Mouse (Mus musculus): Measurements from ENCODE around the gene Prph.
"Not testable (repeated sequence)": the region's sequence is repeated elsewhere in the genome, so short reads cannot be mapped to it uniquely, and the experiment has no call there.

The Prph gene

GRCm38 (mm10) chr15:99076011-99076410, 21.0 kb downstream of the Prph start:
- DNase-seq (ENCODE audit: low spot score), result not testable (repeated sequence)

DNA sequence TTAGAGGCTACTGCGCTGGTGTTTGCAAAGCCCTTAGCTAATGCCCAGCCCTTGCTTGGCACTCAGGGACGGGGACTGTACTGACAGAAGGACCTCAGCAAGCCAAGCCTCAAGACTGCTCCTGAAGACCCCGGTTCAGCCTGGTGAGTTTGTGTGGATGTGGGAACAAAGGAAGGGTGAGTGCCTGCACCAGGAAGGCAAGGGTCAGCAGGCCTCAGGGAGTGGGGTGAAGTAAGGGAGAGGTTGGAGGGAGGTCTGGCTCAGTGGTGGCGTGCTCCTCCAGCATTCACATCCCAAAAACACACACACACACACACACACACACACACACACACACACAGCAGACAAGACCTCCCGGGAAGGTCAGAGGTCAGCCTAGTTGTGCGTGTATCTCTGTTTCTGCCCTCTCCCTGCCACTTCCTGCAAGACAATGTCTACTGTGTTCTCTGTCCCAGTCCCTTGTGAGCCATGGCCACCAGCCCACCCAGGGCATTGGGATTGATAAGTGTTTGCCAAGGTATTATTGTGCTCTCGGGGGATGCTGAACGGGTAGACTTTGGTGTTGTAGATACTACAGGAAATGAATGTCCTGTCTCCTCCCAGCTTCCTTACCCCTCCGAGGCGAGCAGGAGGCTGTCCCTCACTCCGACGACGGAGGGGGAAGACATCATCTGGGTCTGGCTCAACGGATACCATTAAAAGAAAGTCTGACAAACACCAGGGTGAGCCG, 23.4 kb downstream of the Prph start:
- DNase-seq (ENCODE audit: low spot score), result no peak

GRCm38 (mm10) chr15:99079804-99080203, 24.8 kb downstream of the Prph start:
- DNase-seq (ENCODE audit: low spot score), result no peak

GRCm38 (mm10) chr15:99082322-99082721, 27.3 kb downstream of the Prph start:
- DNase-seq (ENCODE audit: low spot score), result no peak

GRCm38 (mm10) chr15:99082840-99083239, 27.9 kb downstream of the Prph start:
- DNase-seq (ENCODE audit: low spot score), result no peak

DNA sequence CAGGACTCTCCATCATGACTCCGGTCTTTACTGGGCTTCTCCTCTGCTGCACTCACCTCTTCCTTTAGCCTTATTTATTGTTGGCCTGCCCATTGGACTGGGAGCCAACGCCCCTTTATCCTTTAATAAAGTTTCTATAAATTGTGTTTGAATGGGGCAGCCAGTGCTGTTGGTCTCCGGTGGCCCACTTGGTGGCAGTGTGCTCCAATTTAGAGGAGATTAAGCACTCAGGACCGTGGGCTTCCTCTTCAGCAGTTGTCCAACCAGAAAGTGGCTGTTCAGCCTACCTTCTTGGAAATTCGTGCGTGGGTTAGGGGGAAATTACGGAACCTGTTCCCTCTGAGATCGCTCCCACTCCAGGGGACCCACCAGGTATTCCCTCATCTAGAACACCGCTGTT, 28.3 kb downstream of the Prph start:
- peak; percentile 75 for DNase-seq (ENCODE audit: low spot score)

- DNase-seq (ENCODE audit: low spot score), result no peak
Observed at GRCm38 (mm10) chr15:99083867-99084557, 29.0 kb downstream of the Prph start.

- no peak for DNase-seq (ENCODE audit: low spot score)
Observed at GRCm38 (mm10) chr15:99084618-99085017, 29.6 kb downstream of the Prph start.

- no peak for DNase-seq (ENCODE audit: low spot score)
Observed at GRCm38 (mm10) chr15:99085997-99086396, 31.0 kb downstream of the Prph start.

GRCm38 (mm10) chr15:99087253-99088075, 32.5 kb downstream of the Prph start, which contains the start of gene C1ql4:
C1ql4 (minus strand) TSS chr15:99087817.
- DNase-seq (ENCODE audit: low spot score), result peak; percentile 59

- peak; percentile 91 for DNase-seq (ENCODE audit: low spot score)
Observed at GRCm38 (mm10) chr15:99088292-99088691, 33.3 kb downstream of the Prph start.

DNA sequence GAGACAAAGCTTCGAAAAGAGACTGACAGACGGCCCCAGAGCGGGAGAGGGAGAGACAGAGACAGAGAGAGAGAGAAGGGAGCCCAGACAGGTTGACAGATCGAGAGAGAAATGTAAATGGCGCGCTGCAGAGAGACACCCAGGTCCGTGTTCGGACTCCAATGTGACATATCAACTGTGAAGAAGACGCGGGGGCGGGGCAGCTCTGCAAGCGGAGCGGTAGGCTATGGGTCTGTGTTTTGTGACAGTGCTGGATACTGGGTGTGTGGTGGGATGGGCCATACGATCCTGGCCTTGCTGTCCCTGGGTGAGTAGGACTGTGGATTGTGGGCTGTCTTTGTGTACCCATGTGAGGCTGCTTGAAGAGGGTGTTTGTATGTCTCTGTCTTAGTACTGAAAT, 34.1 kb downstream of the Prph start:
- no peak for DNase-seq (ENCODE audit: low spot score)

DNA sequence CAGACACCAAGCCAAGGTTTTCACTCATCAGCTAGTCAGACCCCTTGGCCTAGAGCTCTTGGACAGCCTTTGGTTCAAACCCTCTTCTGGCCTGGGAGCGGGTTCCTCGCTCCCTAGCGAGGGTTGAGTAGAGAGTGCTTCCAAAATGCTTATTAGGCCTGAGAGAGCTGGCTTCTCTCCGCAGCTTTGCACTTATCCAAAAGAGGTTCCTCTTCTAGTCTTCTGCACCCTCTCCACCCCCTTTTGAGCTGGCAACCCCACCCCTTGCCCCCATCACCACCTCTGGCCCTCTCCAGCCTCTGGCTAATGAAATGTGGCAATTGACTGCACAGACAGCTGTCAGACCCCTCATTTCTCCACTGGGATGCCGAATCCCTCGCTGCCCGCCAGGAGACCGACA, 37.9 kb downstream of the Prph start, which contains the start of gene Dnajc22:
Gene Dnajc22, plus strand, starts transcription at position 301 of the 400 bp plus-strand sequence.
- no peak for DNase-seq (ENCODE audit: low spot score)

DNA sequence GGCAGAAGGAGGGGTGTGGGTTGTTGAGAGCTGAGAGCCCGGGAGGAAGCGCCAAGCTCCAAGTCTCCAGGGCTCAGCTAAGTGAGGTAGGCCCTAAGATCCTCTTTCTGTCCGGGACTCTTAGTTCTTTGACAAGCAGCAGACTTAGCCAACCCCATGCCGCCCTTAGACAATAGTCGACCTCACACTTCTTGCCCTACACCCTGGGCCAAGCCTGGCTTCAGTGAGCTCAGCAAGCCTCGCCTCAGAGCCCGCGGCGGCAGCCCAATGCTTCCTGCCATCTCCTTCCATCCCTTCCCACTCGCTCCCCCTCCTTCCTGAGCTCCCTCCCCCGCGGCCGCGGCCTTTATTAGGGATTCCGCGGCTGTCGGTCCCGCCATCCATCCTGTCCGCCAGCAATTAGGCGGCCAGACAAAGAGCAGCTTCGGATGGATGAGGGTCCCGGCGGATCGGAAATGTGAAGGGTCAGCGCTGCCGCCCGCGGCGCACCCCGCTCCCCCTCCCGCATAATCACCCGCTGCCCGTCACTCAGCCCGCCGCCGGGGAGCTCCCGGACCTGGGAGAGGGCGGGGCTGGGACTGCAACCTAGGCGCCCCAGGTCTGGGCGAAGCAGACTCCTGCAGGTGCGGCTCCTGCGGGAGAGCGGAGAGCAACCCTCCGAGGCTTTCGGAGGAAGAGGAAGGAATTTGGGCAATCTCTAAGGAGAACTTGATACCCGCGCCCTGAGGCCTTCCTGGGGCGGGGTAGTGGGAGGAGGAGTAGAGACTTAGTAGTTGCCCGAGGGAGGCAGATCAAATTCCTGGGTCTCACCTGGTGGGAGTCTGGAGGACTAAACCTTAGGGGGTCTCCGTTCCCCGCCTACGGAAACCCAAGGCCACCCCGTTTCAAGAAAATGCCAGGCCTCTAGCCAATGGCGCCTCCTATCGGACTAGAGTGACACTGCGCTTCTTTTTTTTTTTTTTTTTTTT, 38.6 kb downstream of the Prph start:
- peak; percentile 74 for DNase-seq (ENCODE audit: low spot score)

DNA sequence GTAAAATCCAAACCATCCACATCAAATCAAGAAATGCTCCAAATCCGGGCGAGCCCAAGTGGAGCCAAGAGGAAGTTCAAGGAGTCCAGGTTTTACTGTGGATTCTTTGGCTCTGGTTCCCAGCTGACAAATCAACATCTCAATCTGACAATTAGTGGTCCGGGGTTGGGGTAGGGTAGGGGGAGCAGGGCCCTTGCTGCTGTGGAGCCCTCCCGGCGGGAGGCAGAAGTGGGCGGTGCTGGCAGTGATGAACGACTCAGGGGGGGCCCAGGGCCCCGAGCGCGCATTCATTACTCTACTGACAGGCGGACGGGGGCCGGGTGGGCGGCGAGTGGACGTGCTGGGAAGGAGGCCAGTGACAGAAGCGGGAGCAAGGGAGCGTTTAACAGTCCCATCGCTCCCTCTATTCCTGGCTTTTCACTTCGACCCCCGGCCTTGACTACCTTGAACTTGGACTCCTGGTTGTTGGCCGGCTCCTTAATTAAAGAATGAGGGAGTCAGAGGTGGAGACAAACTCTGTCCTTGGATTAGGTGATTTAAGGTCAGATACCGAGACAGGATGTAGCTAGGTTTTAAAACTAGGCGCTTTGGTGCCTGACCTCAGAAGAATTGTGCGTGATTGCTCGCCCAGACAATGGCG, 39.8 kb downstream of the Prph start:
- DNase-seq (ENCODE audit: low spot score), result peak; percentile 36

DNA sequence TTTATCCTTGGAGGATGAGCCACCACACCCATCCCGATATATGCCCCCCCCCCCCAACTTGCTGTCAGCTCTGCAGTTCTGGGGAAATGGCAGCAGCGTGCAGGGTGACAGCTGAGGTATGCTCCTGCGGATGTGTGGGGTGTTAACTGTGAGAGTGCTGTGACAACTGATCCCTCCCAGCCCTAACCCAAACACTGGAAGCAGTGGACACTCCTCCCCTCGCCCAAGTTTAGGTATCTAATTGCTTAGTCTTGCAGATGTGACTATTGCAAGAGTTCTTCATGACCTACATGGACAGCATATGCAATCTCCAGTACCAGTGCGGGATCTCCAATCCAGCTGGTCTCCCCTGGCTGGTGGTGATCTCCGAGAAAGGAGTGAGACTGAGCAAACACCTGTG, 40.4 kb downstream of the Prph start:
- DNase-seq (ENCODE audit: low spot score), result no peak

GRCm38 (mm10) chr15:99096061-99096793, 41.3 kb downstream of the Prph start:
- no peak for DNase-seq (ENCODE audit: low spot score)

DNA sequence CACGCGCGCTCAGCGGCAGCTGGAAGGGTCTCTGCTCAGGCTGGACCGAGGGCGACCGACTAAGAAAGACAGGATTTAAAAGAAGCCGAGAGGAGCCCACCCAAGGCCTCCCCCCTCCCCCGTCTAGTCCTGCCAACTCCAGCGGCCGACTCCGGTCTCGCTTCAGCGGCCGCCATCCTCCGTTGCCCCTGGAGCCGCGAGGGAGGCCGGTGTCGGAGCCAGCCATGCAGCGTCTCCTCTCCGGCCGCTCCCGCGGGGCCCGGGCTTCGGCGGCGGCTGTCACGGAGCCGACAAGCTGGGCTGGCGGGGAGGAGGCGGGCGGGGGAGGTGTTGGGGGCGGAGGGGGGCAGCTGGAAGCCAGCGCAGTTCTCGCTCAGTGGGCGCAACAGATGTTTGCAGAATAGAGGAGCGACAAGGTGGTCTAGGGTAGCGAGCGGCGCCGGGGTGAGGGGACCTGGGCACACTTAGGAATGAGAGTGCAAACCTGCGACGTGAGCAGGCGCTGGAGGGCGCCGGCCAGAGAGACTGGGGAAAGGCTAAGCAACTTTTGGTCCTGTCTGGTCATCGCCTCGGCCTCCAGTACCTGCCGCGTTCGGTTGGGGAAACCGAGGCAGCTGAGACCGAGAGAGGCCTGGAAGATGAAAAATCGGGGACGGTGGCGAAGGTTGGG, 42.0 kb downstream of the Prph start:
- peak; percentile 56 for DNase-seq (ENCODE audit: low spot score)

GRCm38 (mm10) chr15:99097840-99098492, 43.0 kb downstream of the Prph start:
- peak; percentile 61 for DNase-seq (ENCODE audit: low spot score)
